Mouse (Mus musculus): ENCODE data around the gene AI182371. TPM values are rescaled to one million over a fixed set of nuclear protein-coding genes. Genes with fewer than 3 reads are reported as not detected.

The AI182371 gene
- 2.0 TPM for polyA plus RNA-seq (2017; shearing (Covaris generic))

DNA sequence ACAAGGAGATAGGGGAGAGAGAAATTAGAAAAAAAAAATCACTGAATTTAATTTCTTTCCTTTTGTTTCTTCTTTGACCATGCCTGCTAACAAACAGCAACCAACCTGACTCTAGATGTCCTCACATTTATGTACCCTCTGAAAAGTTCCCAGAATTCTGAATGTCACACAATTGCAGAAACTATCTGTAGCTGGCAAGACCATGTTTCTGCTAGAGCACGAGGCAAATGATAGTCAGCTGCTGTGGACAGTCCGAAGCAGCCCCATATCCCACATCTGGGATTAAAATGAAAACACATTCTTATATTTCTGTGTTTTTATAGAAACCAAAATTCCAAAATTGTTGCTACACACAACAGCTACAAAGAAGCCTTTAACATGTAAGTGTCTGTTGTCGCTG is at the start of gene AI182371:
TSS of gene AI182371 (minus strand) at position 101 of the 400 bp plus-strand sequence.

DNA sequence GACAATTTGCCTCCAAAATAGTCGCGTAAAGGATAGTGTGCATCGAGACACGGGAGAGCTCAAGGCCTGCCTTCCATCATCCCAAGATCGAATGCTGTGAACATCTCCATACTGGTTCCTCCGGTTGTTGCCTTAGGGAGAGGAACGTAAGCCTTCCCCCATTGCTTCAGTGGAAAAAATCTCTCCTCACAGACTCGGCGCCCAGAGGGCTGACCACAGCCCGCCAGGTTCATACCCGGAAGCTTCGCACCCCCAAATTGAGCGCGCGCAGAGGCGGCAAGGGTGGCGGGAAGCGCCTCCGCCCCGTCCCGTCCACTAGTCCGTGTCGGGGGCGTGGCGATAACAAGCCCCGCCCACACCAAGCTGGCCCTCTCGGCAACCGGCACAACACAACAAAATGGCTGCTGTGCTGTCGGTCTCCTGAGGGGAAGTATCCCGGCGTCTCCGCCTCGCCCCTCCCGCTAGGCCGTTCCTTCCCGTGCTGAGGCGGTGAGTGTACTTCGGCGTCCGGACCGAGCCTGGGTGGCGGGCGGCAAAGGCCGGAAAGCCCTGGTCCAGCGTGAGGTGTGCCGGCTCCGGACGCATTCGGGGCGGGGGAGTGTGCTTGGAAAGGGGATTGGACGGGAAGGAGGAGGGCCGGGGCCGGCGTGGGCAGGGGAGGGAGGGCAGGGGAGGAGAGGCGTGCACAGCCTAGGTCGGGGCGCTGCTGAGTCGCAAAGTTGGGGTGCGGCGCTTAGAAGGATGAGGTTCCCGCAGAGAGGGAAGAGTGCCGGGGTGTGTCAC is 8.0 kb upstream of the AI182371 start, which contains the start of gene Cntrl:
TSS of gene Cntrl (plus strand) at position 352 of the 783 bp plus-strand sequence.

DNA sequence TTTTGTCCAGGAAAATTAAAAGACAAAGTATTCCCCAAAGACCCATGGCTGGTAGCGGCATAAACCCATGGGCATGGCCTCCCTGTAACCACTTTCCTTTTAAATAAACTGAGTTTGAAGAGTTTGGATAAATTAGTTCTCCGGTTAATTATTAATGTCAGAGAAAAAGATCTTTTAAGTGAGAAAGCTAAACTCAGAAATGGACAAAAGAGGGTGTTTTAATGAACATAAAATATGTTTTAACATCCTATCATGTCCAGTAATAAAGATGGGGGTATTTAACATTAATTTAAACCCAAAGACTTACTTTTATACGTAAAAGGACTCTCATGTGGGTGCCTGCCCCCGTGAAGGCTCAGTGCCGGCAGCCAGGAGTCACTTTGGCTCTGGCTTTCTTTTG is 40.0 kb downstream of the AI182371 start, which contains the start of gene Hc:
TSS of gene Hc (minus strand) at position 101 of the 400 bp plus-strand sequence.

Other genes starting within 250 kb of the AI182371 start
- gene Cutal, start 227.1 kb downstream of the AI182371 start, polyA plus RNA-seq (2017; shearing (Covaris generic)) = not detected
- 105 TPM for gene Psmd5, start 226.6 kb downstream of the AI182371 start, polyA plus RNA-seq (2017; shearing (Covaris generic))
- gene Phf19, start 187.5 kb downstream of the AI182371 start, polyA plus RNA-seq (2017; shearing (Covaris generic)) = 1.2 TPM
- gene Traf1, start 139.8 kb downstream of the AI182371 start, polyA plus RNA-seq (2017; shearing (Covaris generic)) = 566 TPM
- gene Hc, start 40.1 kb downstream of the AI182371 start, polyA plus RNA-seq (2017; shearing (Covaris generic)) = 0.45 TPM
- gene Cntrl, start 7.9 kb upstream of the AI182371 start, polyA plus RNA-seq (2017; shearing (Covaris generic)) = 134 TPM
- 190 TPM for gene Rab14, start 99.6 kb upstream of the AI182371 start, polyA plus RNA-seq (2017; shearing (Covaris generic))
- gene Gsn, start 154.8 kb upstream of the AI182371 start, polyA plus RNA-seq (2017; shearing (Covaris generic)) = 32.0 TPM
- 5.6 TPM for gene Stom, start 235.4 kb upstream of the AI182371 start, polyA plus RNA-seq (2017; shearing (Covaris generic))

All from inflammation-experienced regulatory T-cells, adult 16 weeks (primary cell).